Mouse (Mus musculus): ENCODE data around the gene Card9. TPM values are rescaled to one million over a fixed set of nuclear protein-coding genes. Genes with fewer than 3 reads are reported as not detected.
"Not testable (repeated sequence)": the region's sequence is repeated elsewhere in the genome, so short reads cannot be mapped to it uniquely, and the experiment has no call there.

Gene Card9
- under 1 TPM; 0.44 to 0.82 TPM for total RNA-seq (2021)
- long read RNA-seq, experiment 1 = 0 reads
- long read RNA-seq, experiment 2 = 0 reads

DNA sequence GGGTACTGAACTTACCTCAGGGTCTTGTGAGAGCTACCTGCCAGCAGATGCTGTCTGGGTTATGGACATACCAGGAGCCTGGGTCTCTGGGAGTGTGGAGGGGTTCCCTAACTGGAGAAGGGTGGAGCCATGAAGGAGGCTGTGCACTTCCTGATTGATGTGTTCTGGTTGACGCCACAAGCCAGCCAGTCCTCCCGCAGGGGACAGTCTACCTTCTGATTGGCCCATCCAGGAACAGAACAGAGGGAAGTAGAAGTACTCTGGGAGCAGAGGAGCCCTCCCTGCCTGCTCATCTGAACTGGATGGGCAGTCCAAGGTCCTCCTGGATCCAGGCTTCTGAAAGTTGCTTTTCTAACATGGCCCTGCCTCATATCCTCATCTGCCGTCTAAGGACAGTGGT lies at the start of gene Card9:
Card9 (minus strand) TSS at position 147 of the 400 bp plus-strand sequence.
- DNase-seq = no peak
- intact Hi-C loops (cut with DNase I) = no loop called here

DNA sequence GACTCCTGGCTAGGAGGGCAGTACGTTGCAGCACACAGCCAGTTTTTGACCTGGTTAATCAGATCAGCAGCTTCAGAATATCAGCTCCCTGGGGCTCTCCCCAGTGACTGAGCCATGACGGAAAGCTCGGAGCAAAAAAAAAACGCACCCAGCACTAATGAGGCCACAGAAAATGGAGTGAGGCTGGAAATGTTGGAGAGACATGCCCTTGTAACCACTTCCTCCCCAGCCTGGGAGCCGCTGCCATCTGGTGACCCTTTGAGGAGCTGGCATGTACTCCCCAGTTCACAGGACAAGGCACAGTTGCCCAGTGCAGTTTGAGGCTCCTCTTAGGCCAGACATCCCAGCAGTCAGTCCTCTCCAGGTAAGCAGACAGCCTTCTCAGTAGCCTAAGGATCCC lies 49.4 kb upstream of the Card9 start:
- no peak for DNase-seq
- intact Hi-C loops (cut with DNase I) = no loop called here

- DNase-seq = no peak
- intact Hi-C loops (cut with DNase I) = no loop called here
Measured at GRCm38 (mm10) chr2:26409362-26409761, 48.6 kb upstream of the Card9 start.

DNA sequence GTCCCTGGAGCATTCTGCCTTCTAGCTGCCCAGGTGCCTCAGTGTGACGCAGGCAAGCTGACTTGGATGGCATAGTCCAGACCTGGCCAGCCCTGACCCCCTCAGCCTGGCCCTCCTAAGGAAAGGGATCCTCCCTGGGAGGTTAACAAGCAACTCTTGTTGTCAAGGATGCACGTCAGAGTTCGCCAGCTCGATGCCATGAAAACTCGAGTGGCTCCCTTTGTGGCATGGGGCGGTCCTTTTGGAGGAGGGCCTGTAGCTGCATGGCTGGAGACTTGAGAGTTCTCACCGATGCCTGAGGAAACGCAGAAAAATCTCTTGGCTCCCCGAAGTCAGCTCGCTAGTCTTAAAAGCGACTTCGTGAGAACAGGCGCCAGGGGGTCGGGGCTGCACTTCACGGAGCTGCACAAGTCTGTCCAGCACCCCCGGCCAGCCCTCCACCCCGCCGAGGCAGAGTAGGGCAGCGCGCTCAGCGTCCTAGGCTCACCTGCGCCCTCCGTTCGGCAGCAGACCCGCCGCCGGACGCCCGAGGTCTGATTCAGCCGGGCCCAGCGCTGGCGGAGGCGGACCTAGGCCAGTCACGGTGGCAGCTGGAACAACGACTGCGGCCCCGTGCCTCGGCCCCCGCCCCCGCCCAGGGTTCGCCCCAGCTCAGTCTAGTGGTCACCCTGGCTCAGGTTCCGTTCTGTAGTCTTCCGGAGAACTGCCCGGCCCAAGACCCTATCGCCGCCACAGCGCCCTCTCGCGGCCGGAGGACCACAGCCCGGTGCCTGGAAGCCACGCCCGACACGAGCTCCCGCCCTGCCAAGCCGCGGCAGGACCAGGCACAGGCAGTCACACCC lies 48.0 kb upstream of the Card9 start, which contains the start of gene Inpp5e:
Inpp5e (minus strand) TSS at position 689 of the 842 bp plus-strand sequence.
- peak; percentile 98 to 99 for DNase-seq
- intact Hi-C loops (cut with DNase I) = no loop called here

- no peak for DNase-seq
- intact Hi-C loops (cut with DNase I) = no loop called here
Measured at GRCm38 (mm10) chr2:26403306-26403705, 42.6 kb upstream of the Card9 start.

GRCm38 (mm10) chr2:26402265-26402664 lies 41.5 kb upstream of the Card9 start:
- DNase-seq = no peak
- intact Hi-C loops (cut with DNase I) = no loop called here

- intact Hi-C loops (cut with DNase I) = no loop called here
- DNase-seq = no peak
Measured at GRCm38 (mm10) chr2:26401023-26401422, 40.3 kb upstream of the Card9 start.

- DNase-seq = no peak
- intact Hi-C loops (cut with DNase I) = no loop called here
Measured at GRCm38 (mm10) chr2:26400296-26400695, 39.6 kb upstream of the Card9 start.

DNA sequence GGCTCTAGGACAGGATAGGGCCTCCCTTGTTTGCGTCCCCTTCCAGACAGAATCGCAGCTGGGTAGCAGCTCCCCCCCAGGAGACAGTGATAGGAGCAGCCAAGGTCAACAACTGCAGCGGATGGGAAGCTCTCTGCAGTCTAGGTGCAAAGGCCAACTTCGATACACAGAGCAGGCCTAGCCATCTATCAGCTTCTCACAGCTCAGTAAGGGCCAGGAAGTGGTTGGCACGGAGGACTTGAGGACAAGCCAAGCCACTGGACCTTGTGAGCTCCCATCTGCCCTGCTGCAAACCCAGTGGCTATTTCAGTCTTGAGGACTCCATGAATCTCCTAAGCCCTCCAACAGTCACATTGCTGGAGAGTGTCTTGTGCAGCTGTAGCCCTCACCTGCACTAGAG lies 38.9 kb upstream of the Card9 start:
- DNase-seq = no peak
- intact Hi-C loops (cut with DNase I) = no loop called here

GRCm38 (mm10) chr2:26398978-26399377 lies 38.3 kb upstream of the Card9 start:
- intact Hi-C loops (cut with DNase I) = no loop called here
- DNase-seq = no peak

DNA sequence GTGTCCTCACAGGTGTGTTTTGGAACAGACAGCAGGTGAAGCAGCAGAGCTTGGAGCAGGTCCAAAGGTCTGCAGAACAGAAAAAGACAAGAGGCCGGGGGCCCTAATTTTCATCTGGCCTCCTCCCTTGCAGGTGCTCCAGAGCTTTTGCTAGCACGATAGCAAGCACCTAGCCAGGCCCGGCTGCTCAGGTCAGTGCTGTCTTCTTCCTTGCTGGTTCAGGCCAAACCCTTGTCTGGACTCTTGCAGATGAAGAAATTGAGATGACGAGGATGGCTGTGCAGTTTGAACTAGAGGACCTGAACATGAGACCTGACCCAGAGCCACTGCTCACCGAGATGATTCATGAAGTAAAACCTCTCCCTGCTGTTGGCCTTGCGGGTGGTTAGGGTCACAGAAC lies 30.9 kb upstream of the Card9 start:
- intact Hi-C loops (cut with DNase I) = no loop called here

GRCm38 (mm10) chr2:26390954-26391353 lies 30.2 kb upstream of the Card9 start:
- DNase-seq = no peak
- intact Hi-C loops (cut with DNase I) = no loop called here

More for the DNA sequence above, 30.9 kb upstream of the Card9 start:
- DNase-seq = no peak

DNA sequence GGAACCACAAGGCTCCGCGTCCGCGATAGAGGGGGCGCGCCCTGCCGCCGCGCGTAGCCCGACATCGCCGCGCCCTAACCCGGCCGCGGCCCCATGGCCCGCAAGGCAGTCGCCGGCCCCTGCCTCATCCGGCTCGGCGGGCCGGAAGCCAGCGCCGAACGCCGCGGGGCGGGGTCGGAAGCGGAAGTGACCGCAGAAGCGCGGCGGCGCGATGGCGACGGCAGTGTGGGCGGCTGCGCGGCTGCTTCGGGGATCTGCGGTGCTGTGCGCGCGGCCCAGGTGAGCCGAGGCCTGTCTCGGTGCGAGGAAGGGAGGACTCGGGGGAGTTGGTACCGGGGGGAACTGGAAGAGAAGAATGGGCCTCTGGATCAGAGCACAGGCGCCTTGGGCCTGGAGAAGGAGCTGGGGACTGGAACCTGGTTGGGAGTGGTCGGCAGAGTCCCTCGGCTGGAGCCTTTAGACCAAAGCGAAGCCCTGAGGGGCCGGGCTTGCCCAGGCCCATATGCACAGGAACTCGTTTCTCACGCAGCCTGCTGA lies 28.5 kb upstream of the Card9 start, which contains the start of the genes Entr1 and Pmpca:
Entr1 (minus strand) TSS at position 163 of the 537 bp plus-strand sequence.
Pmpca (plus strand) TSS at position 186 of the 537 bp plus-strand sequence.
- DNase-seq = peak; percentile 73 to 75
- intact Hi-C loops (cut with DNase I) = no loop called here

DNA sequence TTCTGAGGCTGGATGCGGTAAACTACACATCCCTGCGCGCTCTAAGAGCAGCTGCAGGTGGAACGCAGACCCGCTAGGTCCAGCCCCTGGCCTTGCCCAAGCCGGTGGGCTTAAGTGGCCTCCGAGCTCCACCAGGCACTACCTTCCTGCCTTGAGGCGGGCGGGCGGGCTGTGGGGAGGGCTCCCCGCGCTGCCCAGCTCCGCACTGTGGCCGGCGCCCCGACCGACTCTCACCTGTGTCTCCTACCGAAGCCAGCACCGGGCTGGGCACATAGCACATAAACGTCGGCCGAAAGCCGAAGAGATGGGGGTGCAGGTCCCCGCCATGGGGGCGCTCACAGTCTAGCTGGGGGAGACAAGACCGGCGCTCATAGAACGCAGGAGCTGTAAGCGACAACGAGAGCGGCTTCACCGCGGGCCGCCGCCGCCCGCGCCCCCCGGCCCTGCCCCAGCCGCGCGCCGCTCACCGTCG lies 28.0 kb upstream of the Card9 start:
- intact Hi-C loops (cut with DNase I) = no loop called here
- no peak for DNase-seq

DNA sequence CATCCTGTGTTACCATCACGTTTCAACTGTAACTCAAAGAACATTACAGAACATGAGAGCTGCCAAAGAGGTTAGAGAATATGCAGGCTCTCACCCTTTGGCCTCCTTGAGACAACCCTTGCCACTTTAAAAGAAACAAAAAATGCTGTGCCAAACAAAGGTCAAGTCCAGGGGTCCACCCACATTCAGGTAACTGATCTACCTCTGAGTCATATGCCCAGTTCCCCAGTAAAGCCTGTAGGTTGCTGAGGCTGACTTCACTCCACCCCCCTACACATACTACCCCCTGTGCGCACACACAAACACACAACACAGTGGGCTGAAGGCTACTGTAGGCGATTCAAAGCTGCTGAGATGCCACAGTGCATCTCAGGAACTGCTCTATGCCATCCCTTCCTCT lies 27.0 kb upstream of the Card9 start:
- no peak for DNase-seq
- intact Hi-C loops (cut with DNase I) = no loop called here

GRCm38 (mm10) chr2:26380871-26381270 lies 20.2 kb upstream of the Card9 start:
- DNase-seq; intact Hi-C loops (cut with DNase I): not testable (repeated sequence)

DNA sequence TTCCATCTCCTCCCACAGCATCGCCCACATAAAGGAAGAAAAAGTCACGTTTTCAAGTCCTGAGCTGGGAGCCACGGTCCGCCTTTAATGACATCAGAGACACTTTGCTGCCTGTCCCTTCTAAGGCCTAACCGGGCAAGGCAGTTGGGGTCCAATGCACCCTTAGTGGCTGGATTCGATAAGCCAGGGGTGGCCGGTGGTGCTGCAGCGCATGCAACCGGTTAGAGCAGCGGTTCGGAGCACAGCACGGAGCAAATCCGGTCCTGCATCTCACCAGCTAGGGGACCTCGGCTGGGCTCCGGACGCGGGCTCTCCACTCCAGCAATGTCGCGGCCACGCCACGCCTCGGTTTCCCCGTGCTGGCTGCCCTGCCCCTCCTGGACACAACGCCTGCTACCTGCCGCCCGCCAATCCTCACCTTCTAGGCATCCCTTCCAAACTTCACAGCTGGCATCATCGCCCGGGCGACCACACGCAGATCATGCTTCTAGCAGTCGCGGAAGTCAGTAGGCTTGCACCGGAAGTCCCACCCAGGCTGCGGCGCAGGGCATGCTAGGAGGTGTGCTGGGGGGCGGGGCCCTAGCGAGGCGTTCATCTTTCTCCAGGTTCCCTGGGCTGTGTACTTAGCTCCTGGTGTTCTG lies 19.5 kb upstream of the Card9 start, which contains the start of gene Snapc4:
Snapc4 (minus strand) TSS at position 523 of the 641 bp plus-strand sequence.
- DNase-seq = peak; percentile 64 to 67
- intact Hi-C loops (cut with DNase I) = no loop called here

DNA sequence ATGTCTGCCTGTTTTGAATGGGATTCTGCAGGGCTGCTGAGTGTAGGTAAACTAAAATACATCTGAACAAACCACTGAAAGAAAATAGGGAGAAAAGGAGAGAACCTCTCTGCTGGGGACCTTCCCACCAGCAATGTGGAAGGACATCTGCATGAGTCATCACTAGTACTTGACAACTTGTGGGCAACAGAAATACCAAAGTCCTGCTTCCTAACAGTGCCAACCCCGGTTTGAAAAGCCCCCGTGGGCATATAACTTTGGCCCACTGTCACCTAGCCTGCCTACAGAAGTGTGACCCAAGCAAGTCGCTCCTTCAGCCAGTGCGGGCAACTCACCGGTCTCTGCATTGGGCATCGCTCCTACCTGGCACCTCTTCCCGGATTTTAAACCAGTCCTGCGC lies 11.7 kb upstream of the Card9 start:
- DNase-seq = no peak
- intact Hi-C loops (cut with DNase I) = no loop called here

DNA sequence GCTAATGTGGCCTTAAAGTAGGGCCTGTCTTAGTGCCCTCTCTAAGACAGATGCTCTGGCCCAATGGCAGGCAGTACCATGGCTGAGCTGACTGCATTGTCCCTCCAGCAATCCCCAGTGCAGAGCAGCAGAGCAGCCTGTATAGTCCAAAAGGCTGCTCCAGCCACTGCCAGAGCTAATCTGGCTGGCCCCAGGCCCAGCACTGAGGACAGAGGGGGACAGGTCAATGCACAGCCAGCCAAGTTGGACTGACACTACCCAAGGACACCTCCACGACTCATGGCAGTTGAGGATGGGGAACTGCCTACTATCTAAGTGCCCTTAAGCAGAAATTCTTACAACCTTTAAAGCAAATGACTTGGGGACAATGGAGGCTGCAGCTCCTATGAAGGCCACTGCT lies 7.9 kb upstream of the Card9 start:
- no peak for DNase-seq
- intact Hi-C loops (cut with DNase I) = no loop called here

GRCm38 (mm10) chr2:26367911-26368310 lies 7.2 kb upstream of the Card9 start:
- intact Hi-C loops (cut with DNase I) = no loop called here
- DNase-seq = no peak

All from gastrocnemius, postnatal 36 days (tissue).